In genomic region chr4:136703351-136703750, GRCm38 (mm10) we compare ENCODE assay signal across 18 mouse cellular contexts.
DNase-seq lines count a peak whose midpoint lies in the region; ATAC-seq and TF ChIP-seq lines count a peak whose summit lies in the region.
"Had no signal": no experiment of that assay in that cellular context is flagged by ENCODE, and none has a peak within 500 bp of the region (broad histone marks: within the 10 kb centered on the region; RNA-seq: fewer than 3 reads in every experiment).

No protein-coding gene starts in this region.

- no peaks in the 10 kb centered on the region for H3K36me3 ChIP-seq in lung, postnatal 0 days (ENCODE audit: insufficient read depth, low read length)
- no peaks in the 10 kb centered on the region for H3K36me3 ChIP-seq in neural tube, embryonic 13.5 days
- H3K36me3 ChIP-seq: embryonic facial prominence, embryonic 12.5 days; hindbrain, embryonic 12.5 days had no signal

- peak; percentile 17; the same call in 1 of the 2 replicates for ATAC-seq in lung, postnatal 0 days
- no peak for ATAC-seq in neural tube, embryonic 13.5 days (ENCODE audit: low read depth)
- ATAC-seq: hindbrain, embryonic 16.5 days; inflammation-experienced regulatory T-cells, adult 6 months had no signal

- no peak for TF ChIP-seq CTCF in lung, postnatal 0 days (IDR thresholded peaks at IDR 0.05)

- no peaks in the 10 kb centered on the region for H3K27me3 ChIP-seq in lung, postnatal 0 days (replicated peaks; ENCODE audit: insufficient read depth, low read length)
- no peaks in the 10 kb centered on the region for H3K27me3 ChIP-seq in neural tube, embryonic 13.5 days
- H3K27me3 ChIP-seq: embryonic facial prominence, embryonic 12.5 days; hindbrain, embryonic 12.5 days had no signal

- H3K4me1 ChIP-seq in lung, postnatal 0 days (ENCODE audit: insufficient read depth, low read depth, low read length) = no peaks in the 10 kb centered on the region
- H3K4me1 ChIP-seq in neural tube, embryonic 13.5 days (replicated peaks) = peaks cover 64% of the 10 kb centered on the region

- DNase-seq in cerebellum, postnatal 10 days = peak; percentile 63 to 64
- no peak for DNase-seq in cerebellum, postnatal 14 days
- no peak for DNase-seq in lung, postnatal 0 days (ENCODE audit: low spot score)
- no peak for DNase-seq in lung, postnatal 25 days (ENCODE audit: low spot score)
- no peak for DNase-seq in neural tube, embryonic 10.5 days (ENCODE audit: extremely low spot score, low spot score)
- DNase-seq: adrenal gland, adult 2 months; adrenal gland, postnatal 25 days; cerebellum, adult 2 months; embryo, embryonic 11 days; gastrocnemius, postnatal 36 days; heart, adult 11 months; heart, postnatal 10 days; heart, postnatal 4 days had no signal

- H3K9ac ChIP-seq in lung, postnatal 0 days (replicated peaks; ENCODE audit: low read depth) = no peak overlapping the region
- no peak overlapping the region for H3K9ac ChIP-seq in neural tube, embryonic 13.5 days
- H3K9ac ChIP-seq: embryonic facial prominence, embryonic 12.5 days; hindbrain, embryonic 12.5 days had no signal

- no peaks in the 10 kb centered on the region for H3K9me3 ChIP-seq in lung, postnatal 0 days (ENCODE audit: low read length)
- H3K9me3 ChIP-seq in neural tube, embryonic 13.5 days = no peaks in the 10 kb centered on the region
- H3K9me3 ChIP-seq: embryonic facial prominence, embryonic 12.5 days; hindbrain, embryonic 12.5 days had no signal

- no peak overlapping the region for H3K4me2 ChIP-seq in lung, postnatal 0 days (replicated peaks; ENCODE audit: low read depth, low read length)
- no peak overlapping the region for H3K4me2 ChIP-seq in neural tube, embryonic 13.5 days
- H3K4me2 ChIP-seq: embryonic facial prominence, embryonic 12.5 days; hindbrain, embryonic 12.5 days had no signal

- no peak overlapping the region for H3K27ac ChIP-seq in lung, postnatal 0 days (ENCODE audit: low read length)
- 0 out of 2 replicates have a peak overlapping the region, but pooled peaks have one; percentile 33 for H3K27ac ChIP-seq in neural tube, embryonic 13.5 days (replicated peaks)
- H3K27ac ChIP-seq: embryonic facial prominence, embryonic 12.5 days; hindbrain, embryonic 12.5 days had no signal

- H3K4me3 ChIP-seq in lung, postnatal 0 days (ENCODE audit: low read depth, low read length) = no peak overlapping the region
- no peak overlapping the region for H3K4me3 ChIP-seq in neural tube, embryonic 13.5 days
- H3K4me3 ChIP-seq: embryonic facial prominence, embryonic 12.5 days; hindbrain, embryonic 12.5 days had no signal

- WGBS in lung, postnatal 0 days = 67% methylated on average over 11 of the region's 11 CpGs
- 89% methylated on average over 11 of the region's 11 CpGs for WGBS in neural tube, embryonic 13.5 days

- TF ChIP-seq EP300 in lung, postnatal 0 days (IDR thresholded peaks at IDR 0.05) = no peak

Comparison
In these comparisons a context has a peak if more than half of its experiments do, and no peak if none do; other contexts are left out.
1. DNase-seq: peak in cerebellum, postnatal 10 days (2 of 2); none in cerebellum, postnatal 14 days (0 of 2), lung, postnatal 0 days (single experiment), lung, postnatal 25 days (single experiment) and neural tube, embryonic 10.5 days (single experiment).